Mouse (Mus musculus) erythroblast, embryonic 14.5 days (primary cell): ENCODE measurements at regions not wholly inside any gene's neighbourhood (a gene's known extent, or its start where the extent isn't known, plus 50 kb on each side); places are given as distances from the start of the nearest gene placed in this dataset.

ENCODE experiments used
- GATA1 ChIP-seq: IDR thresholded peaks from 2 replicates; pipeline ENCODE4 v1.6.1; 2012; ENCODE audit warnings: low read length, inconsistent platforms, mixed read lengths
- TAL1 ChIP-seq: IDR thresholded peaks from 3 replicates; pipeline ENCODE4 v1.6.1; 2012; ENCODE audit warnings: low read length, inconsistent platforms, mixed read lengths

DNA sequence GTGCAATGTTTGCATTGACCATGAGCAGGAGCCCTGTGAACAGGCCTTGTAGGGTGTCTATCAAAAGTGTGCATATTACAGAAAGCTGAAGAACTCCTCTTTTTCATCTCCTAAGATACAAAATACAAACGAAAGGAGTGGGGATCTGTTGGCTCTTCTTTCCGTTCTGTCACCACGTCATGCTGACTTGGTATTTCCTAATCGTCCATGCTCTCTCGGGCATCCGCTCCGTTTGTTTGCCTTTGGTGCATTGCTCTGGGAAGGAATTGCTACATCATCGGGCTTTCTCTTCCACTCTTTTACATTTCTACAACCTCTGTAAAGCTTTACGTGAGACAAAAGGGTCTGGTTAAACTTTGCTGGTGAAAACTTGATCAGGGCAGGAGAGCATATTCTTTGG is 581.2 kb upstream of the Nr5a2 start:
- TF ChIP-seq TAL1: no peak
- no peak for TF ChIP-seq GATA1
